Mouse (Mus musculus): Measurements from ENCODE around the gene Gm4881.

Gene Gm4881

DNA sequence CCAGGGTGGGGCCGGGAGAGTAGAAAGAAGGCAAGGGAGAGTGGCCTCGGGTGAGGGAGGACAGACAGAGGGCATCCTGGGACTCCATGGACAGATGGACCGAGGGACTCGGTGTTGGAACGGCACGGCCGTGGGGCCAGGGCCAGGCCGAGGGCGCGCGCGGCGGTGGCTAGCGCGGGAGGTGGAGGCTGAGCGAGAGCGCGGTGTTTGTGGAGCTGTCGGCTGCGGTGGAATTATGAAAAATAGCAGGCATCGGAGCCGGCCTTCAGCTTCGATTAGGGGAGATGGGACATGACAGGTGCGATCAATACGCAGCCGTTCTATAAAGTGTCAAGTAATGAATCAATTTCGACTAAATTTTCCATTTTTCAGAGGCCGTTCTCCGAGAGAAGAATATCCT is 4.5 kb upstream of the Gm4881 start:
- H3K27me3 ChIP-seq (ENCODE audit: insufficient read depth, low read length): peaks cover 99% of the 10 kb centered on the region

DNA sequence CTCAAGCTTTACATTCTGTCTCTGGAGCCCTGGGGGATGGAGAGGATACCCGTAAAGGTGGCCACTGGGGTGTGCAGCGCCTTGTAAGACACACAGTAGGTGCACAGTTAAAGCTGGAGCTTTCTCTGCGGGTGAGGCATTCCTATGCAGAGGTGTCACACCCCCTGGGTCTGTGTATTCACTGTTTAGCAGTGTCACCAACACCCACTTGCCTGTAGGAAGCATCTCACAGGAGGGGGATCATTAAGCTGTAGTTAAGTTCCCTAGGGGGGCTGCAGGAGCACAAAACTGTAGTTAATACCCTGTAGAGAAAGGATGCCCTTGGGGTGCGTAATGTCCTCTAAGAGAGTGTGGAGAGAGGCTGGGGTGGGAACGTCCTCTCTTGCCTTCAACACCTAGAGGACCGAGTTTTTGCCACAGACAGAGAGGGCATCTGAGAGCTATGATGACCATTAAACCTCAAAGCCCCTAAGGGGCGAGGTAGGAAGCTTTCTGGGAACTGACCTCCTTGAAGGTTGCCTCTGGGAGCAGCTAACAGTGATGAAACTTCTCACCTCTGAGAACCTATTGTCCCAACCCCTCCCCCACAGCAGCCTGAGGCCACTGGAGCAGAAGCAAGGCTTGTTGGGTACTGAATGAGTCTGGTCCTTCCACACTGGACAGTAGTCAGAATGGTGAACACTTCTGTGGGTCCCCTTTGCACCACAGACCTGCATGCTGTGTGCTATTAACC is 3.2 kb upstream of the Gm4881 start:
- peaks cover 100% of the 10 kb centered on the region for H3K27me3 ChIP-seq (ENCODE audit: insufficient read depth, low read length)
- peak overlapping the region; percentile 23; the same call in 1 of the 2 replicates for H3K4me3 ChIP-seq (replicated peaks; ENCODE audit: low read length)
- H3K9me3 ChIP-seq (ENCODE audit: low read length): no peaks in the 10 kb centered on the region
- H3K36me3 ChIP-seq (ENCODE audit: insufficient read depth, low read length): no peaks in the 10 kb centered on the region
- TF ChIP-seq NANOG (IDR thresholded peaks at IDR 0.05; ENCODE audit: borderline replicate concordance, low read length): peak; percentile 90
- no peak for TF ChIP-seq CTCF (conservative IDR thresholded peaks at IDR 0.05; ENCODE audit: low read length)
- peaks cover 81% of the 10 kb centered on the region for H3K4me1 ChIP-seq (replicated peaks; ENCODE audit: low read depth, low read length)

More for the DNA sequence above, 4.5 kb upstream of the Gm4881 start:
- no peak overlapping the region for H3K4me3 ChIP-seq (replicated peaks; ENCODE audit: low read length)
- TF ChIP-seq NANOG (IDR thresholded peaks at IDR 0.05; ENCODE audit: borderline replicate concordance, low read length) (no peak), CTCF (conservative IDR thresholded peaks at IDR 0.05; ENCODE audit: low read length) (no peak), POU5F1 (IDR thresholded peaks at IDR 0.05; ENCODE audit: borderline replicate concordance, low read length) (no peak)
- H3K4me1 ChIP-seq (replicated peaks; ENCODE audit: low read depth, low read length): peaks cover 74% of the 10 kb centered on the region
- no peaks in the 10 kb centered on the region for H3K36me3 ChIP-seq (ENCODE audit: insufficient read depth, low read length)
- no peaks in the 10 kb centered on the region for H3K9me3 ChIP-seq (ENCODE audit: low read length)

DNA sequence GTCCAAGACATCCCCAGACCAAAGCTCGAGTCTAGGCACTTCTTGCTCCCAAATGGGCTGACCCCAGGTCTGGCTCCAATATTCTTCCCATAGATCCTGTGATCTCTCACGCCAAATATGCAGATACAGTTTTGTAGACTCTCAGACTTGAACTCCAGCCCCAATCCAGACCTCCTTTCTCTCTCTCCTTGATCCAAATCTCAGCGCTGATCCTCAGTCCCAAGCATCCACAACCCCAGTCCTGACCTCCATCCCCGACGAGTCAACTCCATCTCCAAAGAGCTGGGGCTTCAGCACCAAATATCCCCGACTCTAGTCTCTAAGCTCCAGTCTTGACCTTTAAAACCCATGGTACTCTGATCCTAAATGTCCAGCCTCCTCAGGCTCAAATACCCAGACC is 653 bp downstream of the Gm4881 start:
- TF ChIP-seq CTCF (conservative IDR thresholded peaks at IDR 0.05; ENCODE audit: low read length): no peak
- TF ChIP-seq POU5F1 (IDR thresholded peaks at IDR 0.05; ENCODE audit: borderline replicate concordance, low read length): no peak
- no peak for TF ChIP-seq NANOG (IDR thresholded peaks at IDR 0.05; ENCODE audit: borderline replicate concordance, low read length)
- peaks cover 64% of the 10 kb centered on the region for H3K4me1 ChIP-seq (replicated peaks; ENCODE audit: low read depth, low read length)
- peaks cover 99% of the 10 kb centered on the region for H3K27me3 ChIP-seq (ENCODE audit: insufficient read depth, low read length)
- H3K4me3 ChIP-seq (replicated peaks; ENCODE audit: low read length): peak overlapping the region; percentile 73
- no peaks in the 10 kb centered on the region for H3K9me3 ChIP-seq (ENCODE audit: low read length)
- no peaks in the 10 kb centered on the region for H3K36me3 ChIP-seq (ENCODE audit: insufficient read depth, low read length)

DNA sequence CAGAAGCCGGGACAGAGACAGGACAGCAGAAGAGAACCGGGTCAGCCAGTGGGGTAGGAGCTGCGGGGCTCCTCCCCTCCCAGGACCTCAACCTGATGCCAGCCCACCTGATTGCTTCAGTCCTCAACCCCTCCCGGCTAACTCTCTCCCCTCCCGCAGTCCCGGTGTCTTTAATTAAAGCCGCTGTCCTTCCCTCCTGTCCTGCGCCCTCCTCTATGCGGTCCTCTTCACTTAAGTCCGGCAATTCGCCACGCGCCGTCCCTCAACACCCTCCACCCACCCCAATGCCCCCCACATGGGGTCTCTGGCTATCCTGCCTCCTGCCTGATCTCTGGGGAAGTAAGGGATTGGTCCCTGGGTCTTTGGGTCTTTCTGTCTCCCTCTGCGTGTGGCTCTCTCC is 12.6 kb downstream of the Gm4881 start:
- no peak for TF ChIP-seq CTCF (conservative IDR thresholded peaks at IDR 0.05; ENCODE audit: low read length)
- no peak for TF ChIP-seq NANOG (IDR thresholded peaks at IDR 0.05; ENCODE audit: borderline replicate concordance, low read length)
- no peak for TF ChIP-seq POU5F1 (IDR thresholded peaks at IDR 0.05; ENCODE audit: borderline replicate concordance, low read length)
- H3K4me3 ChIP-seq (replicated peaks; ENCODE audit: low read length): peak overlapping the region; percentile 17; the same call in 1 of the 2 replicates
- H3K27me3 ChIP-seq (ENCODE audit: insufficient read depth, low read length): peaks cover 69% of the 10 kb centered on the region
- no peaks in the 10 kb centered on the region for H3K9me3 ChIP-seq (ENCODE audit: low read length)
- peaks cover 63% of the 10 kb centered on the region for H3K4me1 ChIP-seq (replicated peaks; ENCODE audit: low read depth, low read length)
- peaks cover 7% of the 10 kb centered on the region for H3K36me3 ChIP-seq (ENCODE audit: insufficient read depth, low read length)

DNA sequence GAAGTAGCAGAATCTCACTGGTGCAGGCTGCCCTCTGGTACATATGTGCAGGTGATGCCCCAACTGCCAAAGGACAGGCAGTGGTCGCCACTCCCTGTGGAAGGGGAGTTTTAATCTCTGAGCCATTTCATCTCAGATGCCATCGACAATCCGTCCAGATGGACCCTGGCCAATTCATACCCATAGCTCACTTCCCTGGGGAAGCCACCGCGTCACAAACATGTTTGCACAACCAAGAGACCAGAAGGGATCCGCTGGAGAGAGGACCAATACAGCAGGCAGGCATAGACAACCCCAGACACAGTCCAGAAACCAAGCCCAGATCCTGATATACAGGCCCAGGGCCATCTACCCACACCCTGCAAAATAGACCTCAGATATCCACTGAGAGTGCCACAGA is 13.8 kb downstream of the Gm4881 start:
- Histone ChIP-seq H3K27me3 (ENCODE audit: insufficient read depth, low read length) (peaks cover 61% of the 10 kb centered on the region), H3K4me3 (replicated peaks; ENCODE audit: low read length) (no peak overlapping the region), H3K36me3 (ENCODE audit: insufficient read depth, low read length) (peaks cover 17% of the 10 kb centered on the region), H3K9me3 (ENCODE audit: low read length) (no peaks in the 10 kb centered on the region), H3K4me1 (replicated peaks; ENCODE audit: low read depth, low read length) (peaks cover 64% of the 10 kb centered on the region)
- no peak for TF ChIP-seq POU5F1 (IDR thresholded peaks at IDR 0.05; ENCODE audit: borderline replicate concordance, low read length)
- no peak for TF ChIP-seq NANOG (IDR thresholded peaks at IDR 0.05; ENCODE audit: borderline replicate concordance, low read length)
- TF ChIP-seq CTCF (conservative IDR thresholded peaks at IDR 0.05; ENCODE audit: low read length): no peak

DNA sequence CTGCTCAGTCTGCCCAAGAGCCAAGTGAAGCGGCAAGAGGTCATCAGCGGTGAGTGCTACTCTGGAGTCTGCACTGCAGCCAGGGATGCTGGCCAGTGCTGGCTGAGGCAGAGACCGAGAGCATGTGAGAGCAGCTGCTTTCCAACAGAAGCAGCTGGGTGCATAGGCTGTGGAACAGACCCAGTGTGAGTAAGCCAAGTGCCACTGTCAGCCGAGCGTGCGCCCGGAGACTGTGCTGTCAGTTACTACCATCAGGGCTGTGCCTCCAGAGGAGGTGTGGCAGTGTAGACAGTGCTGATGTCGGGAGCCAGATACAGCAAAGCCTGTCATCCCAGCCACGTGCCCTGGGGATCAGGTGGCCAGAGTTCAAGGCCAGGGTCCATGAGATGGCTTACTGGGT is 24.6 kb downstream of the Gm4881 start:
- Histone ChIP-seq H3K4me1 (replicated peaks; ENCODE audit: low read depth, low read length) (peaks cover 64% of the 10 kb centered on the region), H3K27me3 (ENCODE audit: insufficient read depth, low read length) (no peaks in the 10 kb centered on the region), H3K4me3 (replicated peaks; ENCODE audit: low read length) (no peak overlapping the region), H3K36me3 (ENCODE audit: insufficient read depth, low read length) (peaks cover 87% of the 10 kb centered on the region), H3K9me3 (ENCODE audit: low read length) (no peaks in the 10 kb centered on the region)
- TF ChIP-seq POU5F1 (IDR thresholded peaks at IDR 0.05; ENCODE audit: borderline replicate concordance, low read length) (no peak), CTCF (conservative IDR thresholded peaks at IDR 0.05; ENCODE audit: low read length) (no peak), NANOG (IDR thresholded peaks at IDR 0.05; ENCODE audit: borderline replicate concordance, low read length) (no peak)

DNA sequence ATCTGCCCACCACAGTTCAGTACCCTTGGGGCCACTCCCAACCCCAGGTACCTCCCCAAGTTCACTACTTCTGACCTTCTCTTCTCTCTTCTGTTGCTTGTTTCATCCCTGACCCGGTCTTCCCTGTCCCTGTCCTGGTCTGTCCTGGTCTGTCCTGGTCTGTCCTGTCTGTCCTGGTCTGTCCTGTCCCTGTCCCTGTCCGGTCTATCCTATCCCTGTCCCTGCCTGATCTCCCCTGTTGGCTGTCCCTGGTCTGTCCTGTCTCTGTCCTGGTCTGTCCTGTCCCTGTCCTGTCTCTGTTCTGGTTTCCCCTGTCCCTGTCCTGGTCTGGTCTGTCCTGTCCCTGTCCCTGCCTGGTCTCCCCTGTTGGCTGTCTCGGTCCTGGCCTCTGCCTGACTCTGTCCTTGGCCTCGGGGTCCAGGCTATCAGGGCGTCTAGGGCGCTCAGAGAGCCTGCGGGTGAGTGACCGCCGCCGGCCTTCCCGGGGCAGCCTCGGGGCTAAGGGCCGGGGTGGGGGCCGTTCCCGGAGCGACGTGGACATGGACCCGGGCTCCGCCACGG is 25.5 kb downstream of the Gm4881 start:
- TF ChIP-seq POU5F1 (IDR thresholded peaks at IDR 0.05; ENCODE audit: borderline replicate concordance, low read length) (no peak), CTCF (conservative IDR thresholded peaks at IDR 0.05; ENCODE audit: low read length) (no peak), NANOG (IDR thresholded peaks at IDR 0.05; ENCODE audit: borderline replicate concordance, low read length) (no peak)
- H3K4me1 ChIP-seq (replicated peaks; ENCODE audit: low read depth, low read length): peaks cover 63% of the 10 kb centered on the region
- no peaks in the 10 kb centered on the region for H3K27me3 ChIP-seq (ENCODE audit: insufficient read depth, low read length)
- no peaks in the 10 kb centered on the region for H3K9me3 ChIP-seq (ENCODE audit: low read length)
- H3K36me3 ChIP-seq (ENCODE audit: insufficient read depth, low read length): peaks cover 78% of the 10 kb centered on the region
- H3K4me3 ChIP-seq (replicated peaks; ENCODE audit: low read length): no peak overlapping the region

DNA sequence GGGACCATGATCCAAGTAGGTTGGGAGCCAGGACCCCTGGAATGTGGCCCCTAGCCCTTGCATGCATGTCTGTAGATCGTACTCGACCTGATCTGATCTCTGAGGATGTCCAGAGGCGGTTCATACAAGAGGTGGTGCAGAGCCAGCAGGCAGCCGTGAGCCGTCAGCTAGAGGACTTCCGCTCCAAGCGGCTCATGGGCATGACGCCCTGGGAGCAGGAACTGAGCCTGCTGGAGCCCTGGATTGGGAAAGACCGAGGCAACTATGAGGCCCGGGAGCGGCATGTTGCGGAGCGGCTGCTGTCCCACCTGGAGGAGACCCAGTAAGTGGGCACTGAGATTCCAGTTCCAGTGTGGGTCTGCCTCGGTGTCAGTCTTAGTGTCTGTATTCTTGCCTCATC is 31.8 kb downstream of the Gm4881 start:
- no peaks in the 10 kb centered on the region for H3K27me3 ChIP-seq (ENCODE audit: insufficient read depth, low read length)
- H3K4me3 ChIP-seq (replicated peaks; ENCODE audit: low read length): no peak overlapping the region
- H3K9me3 ChIP-seq (ENCODE audit: low read length): no peaks in the 10 kb centered on the region
- TF ChIP-seq NANOG (IDR thresholded peaks at IDR 0.05; ENCODE audit: borderline replicate concordance, low read length) (no peak), POU5F1 (IDR thresholded peaks at IDR 0.05; ENCODE audit: borderline replicate concordance, low read length) (no peak), CTCF (conservative IDR thresholded peaks at IDR 0.05; ENCODE audit: low read length) (no peak)
- peaks cover 51% of the 10 kb centered on the region for H3K4me1 ChIP-seq (replicated peaks; ENCODE audit: low read depth, low read length)
- peaks cover 74% of the 10 kb centered on the region for H3K36me3 ChIP-seq (ENCODE audit: insufficient read depth, low read length)

Data from E14TG2a.4 (cell line).